Mouse (Mus musculus) myocyte (in vitro differentiated cells): ENCODE measurements around the gene Adamts14. TPM values are rescaled to one million over a fixed set of nuclear protein-coding genes. Genes with fewer than 3 reads are reported as not detected.

Experiments used
- H3K27me3 ChIP-seq: one replicate; pipeline ENCODE4 v1.6.1; 2011; ENCODE audit not compliant: control insufficient read depth, insufficient read depth, insufficient read length
- H3K36me3 ChIP-seq: one replicate; pipeline ENCODE4 v1.6.1; 2011; ENCODE audit not compliant: control insufficient read depth, insufficient read depth
- H3K4me2 ChIP-seq: one replicate; pipeline ENCODE4 v1.6.1; 2011; ENCODE audit warnings: low read depth, control low read depth
- H3K4me3 ChIP-seq: one replicate; pipeline ENCODE4 v1.5.1; 2011; ENCODE audit warnings: mild to moderate bottlenecking, control low read depth, moderate library complexity
- H3K79me2 ChIP-seq: one replicate; pipeline ENCODE4 v1.6.1; 2011; ENCODE audit not compliant: control insufficient read depth, insufficient read depth
- H3ac ChIP-seq: one replicate; pipeline ENCODE4 v1.6.1; 2011; ENCODE audit not compliant: control insufficient read depth, insufficient read length
- CEBPB ChIP-seq: IDR thresholded peaks from 2 replicates; pipeline ENCODE4 v1.6.1; 2011; ENCODE audit warnings: mild to moderate bottlenecking, moderate library complexity; ENCODE audit not compliant: poor library complexity, insufficient read depth, severe bottlenecking
- E2F4 ChIP-seq: IDR thresholded peaks from one replicate; pipeline ENCODE4 v1.6.1; 2011; ENCODE audit warnings: mild to moderate bottlenecking, control low read depth, moderate library complexity; ENCODE audit not compliant: insufficient read depth
- MAX ChIP-seq: IDR thresholded peaks from one replicate; pipeline ENCODE4 v1.6.1; 2011; ENCODE audit warnings: low read depth, mild to moderate bottlenecking, control low read depth
- MYOD1 ChIP-seq, 3 experiments: IDR thresholded peaks; one replicate each; pipeline ENCODE4 v1.6.1; 2011; ENCODE audit warnings: control low read depth in 2 of 3, low read depth in 2 of 3, mild to moderate bottlenecking in 2 of 3, moderate library complexity in 1 of 3; ENCODE audit not compliant: insufficient read length in 2 of 3, control insufficient read depth in 1 of 3
- MYOG ChIP-seq, 3 experiments: IDR thresholded peaks; one replicate each; pipeline ENCODE4 v1.6.1; 2011; ENCODE audit warnings: control low read depth in 2 of 3, low read depth in 2 of 3, mild to moderate bottlenecking in 2 of 3; ENCODE audit not compliant: insufficient read length in 2 of 3, control insufficient read depth in 1 of 3, insufficient read depth in 1 of 3
- POLR2A ChIP-seq: IDR thresholded peaks from one replicate; pipeline ENCODE4 v1.6.1; 2011; ENCODE audit warnings: low read depth, mild to moderate bottlenecking, control low read depth, moderate library complexity; ENCODE audit not compliant: insufficient read length
- POLR2AphosphoS2 ChIP-seq: IDR thresholded peaks from one replicate; pipeline ENCODE4 v1.6.1; 2011; ENCODE audit warnings: low read depth, control low read depth; ENCODE audit not compliant: insufficient read length
- REST ChIP-seq: IDR thresholded peaks from one replicate; pipeline ENCODE4 v1.6.1; 2011; ENCODE audit warnings: mild to moderate bottlenecking, control low read depth, moderate library complexity; ENCODE audit not compliant: insufficient read depth, insufficient read length
- SRF ChIP-seq: IDR thresholded peaks from one replicate; pipeline ENCODE4 v1.6.1; 2011; ENCODE audit warnings: low read depth; ENCODE audit not compliant: control insufficient read depth, insufficient read length
- TCF12 ChIP-seq: IDR thresholded peaks from one replicate; pipeline ENCODE4 v1.6.1; 2011; ENCODE audit warnings: mild to moderate bottlenecking, control low read depth; ENCODE audit not compliant: poor library complexity, insufficient read depth, severe bottlenecking
- TCF3 ChIP-seq: IDR thresholded peaks from one replicate; pipeline ENCODE4 v1.6.1; 2011; ENCODE audit warnings: low read depth, control low read depth; ENCODE audit not compliant: insufficient read length
- USF1 ChIP-seq: IDR thresholded peaks from one replicate; pipeline ENCODE4 v1.6.1; 2011; ENCODE audit warnings: low read depth, mild to moderate bottlenecking, control low read depth, moderate library complexity
- polyA plus RNA-seq: library from polyadenylated mRNA; unstranded; fragments of >200 nt; fragmentation: generic; extraction: Trizol; gene quantifications from one replicate; pipeline ENCODE4 v1.2.1, GENCODE M21; 2012; ENCODE audit warnings: missing spikeins

The Adamts14 gene
- polyA plus RNA-seq, 1 experiment: 31.0 TPM

DNA sequence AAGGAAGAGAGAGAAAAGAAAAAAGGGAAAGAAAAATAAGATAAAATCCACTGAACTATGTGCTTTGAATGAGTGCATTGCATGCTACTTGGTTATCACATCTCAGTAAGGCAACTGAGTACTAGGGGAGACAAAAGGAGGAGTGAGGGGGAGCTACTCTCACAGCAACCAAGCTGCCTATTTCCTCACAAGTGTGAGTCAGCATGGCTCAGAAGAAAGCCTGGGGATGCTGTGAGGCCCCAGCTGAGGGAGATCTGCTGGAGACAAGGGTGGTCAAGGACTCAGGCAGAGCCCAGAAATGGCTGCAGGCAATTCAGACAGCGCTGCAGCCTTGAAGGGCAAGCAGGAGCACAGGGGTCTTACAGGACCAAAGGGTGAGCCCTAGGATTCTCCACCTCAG, 15.1 kb downstream of the Adamts14 start:
- no peaks in the 10 kb centered on the region for H3K79me2 ChIP-seq
- no peak for TF ChIP-seq USF1
- TF ChIP-seq MYOD1 (IDR thresholded peaks at IDR 0.05; ENCODE audit: control insufficient read depth in 1 of 3, insufficient read length in 2 of 3, low read depth in 2 of 3): no peak
- no peak for TF ChIP-seq E2F4
- no peak for TF ChIP-seq POLR2A
- no peak for TF ChIP-seq REST
- no peak for TF ChIP-seq TCF12
- no peak for TF ChIP-seq TCF3
- no peak for TF ChIP-seq POLR2AphosphoS2
- no peak for TF ChIP-seq MAX
- no peak for TF ChIP-seq CEBPB
- no peak for TF ChIP-seq SRF
- TF ChIP-seq MYOG (IDR thresholded peaks at IDR 0.05; ENCODE audit: control insufficient read depth in 1 of 3, insufficient read depth in 1 of 3, insufficient read length in 2 of 3, low read depth in 2 of 3): no peak
- no peak overlapping the region for H3K4me3 ChIP-seq
- no peaks in the 10 kb centered on the region for H3K27me3 ChIP-seq
- peaks cover 10% of the 10 kb centered on the region for H3K36me3 ChIP-seq
- no peak overlapping the region for H3K4me2 ChIP-seq
- no peak overlapping the region for H3ac ChIP-seq

DNA sequence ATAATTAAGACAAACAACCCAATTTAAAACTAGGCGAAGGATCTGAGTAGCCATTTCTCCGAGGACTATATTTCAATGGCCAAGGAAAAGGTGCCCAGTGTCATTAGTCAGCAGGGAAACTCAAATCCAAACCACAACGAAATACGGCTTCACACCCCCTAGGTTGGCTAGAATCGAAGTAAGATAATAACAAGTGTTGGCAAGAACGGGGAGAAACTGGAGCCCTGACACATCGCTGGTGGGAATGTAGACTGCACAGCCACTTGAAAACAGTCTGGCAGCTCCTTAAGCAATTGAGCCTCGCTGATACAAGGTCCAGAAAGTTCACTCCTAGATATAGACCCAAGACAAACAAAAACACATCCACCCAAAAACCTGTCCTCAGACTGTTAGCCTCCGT, 16.6 kb downstream of the Adamts14 start:
- TF ChIP-seq CEBPB (no peak), POLR2A (no peak)
- H3K4me2 ChIP-seq: no peak overlapping the region

DNA sequence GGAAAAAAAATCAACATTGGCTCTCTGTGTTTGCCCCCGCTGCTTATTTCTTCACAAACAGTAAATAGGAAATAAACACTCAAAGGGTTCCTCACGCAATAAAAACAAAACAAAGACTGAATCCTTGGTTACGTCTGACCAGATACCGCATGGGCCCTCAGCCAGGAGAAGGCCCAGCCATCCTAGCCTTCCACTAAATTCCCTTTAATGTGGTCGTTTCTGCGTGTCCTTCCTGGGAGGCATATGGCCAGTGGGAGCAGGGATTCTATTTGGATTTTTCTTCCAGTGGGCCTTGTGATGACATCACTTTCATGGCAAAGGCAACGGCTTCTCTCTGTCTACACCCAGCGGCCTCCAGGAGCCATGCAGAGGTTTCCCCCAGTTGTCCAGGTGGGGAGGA, 18.0 kb downstream of the Adamts14 start:
- TF ChIP-seq E2F4 (no peak), REST (no peak), MYOD1 (IDR thresholded peaks at IDR 0.05; ENCODE audit: control insufficient read depth in 1 of 3, insufficient read length in 2 of 3, low read depth in 2 of 3) (no peak), TCF12 (no peak), SRF (no peak), POLR2A (no peak), USF1 (no peak), TCF3 (no peak), MYOG (IDR thresholded peaks at IDR 0.05; ENCODE audit: control insufficient read depth in 1 of 3, insufficient read depth in 1 of 3, insufficient read length in 2 of 3, low read depth in 2 of 3) (no peak), CEBPB (no peak)
- H3K4me2 ChIP-seq: no peak overlapping the region
- peaks cover 14% of the 10 kb centered on the region for H3K36me3 ChIP-seq
- H3K4me3 ChIP-seq: no peak overlapping the region
- no peaks in the 10 kb centered on the region for H3K79me2 ChIP-seq
- H3ac ChIP-seq: no peak overlapping the region
- no peaks in the 10 kb centered on the region for H3K27me3 ChIP-seq

More for the DNA sequence above, 16.6 kb downstream of the Adamts14 start:
- Histone ChIP-seq H3K27me3 (no peaks in the 10 kb centered on the region), H3K4me3 (no peak overlapping the region), H3K36me3 (peaks cover 14% of the 10 kb centered on the region), H3K79me2 (no peaks in the 10 kb centered on the region), H3ac (no peak overlapping the region)

DNA sequence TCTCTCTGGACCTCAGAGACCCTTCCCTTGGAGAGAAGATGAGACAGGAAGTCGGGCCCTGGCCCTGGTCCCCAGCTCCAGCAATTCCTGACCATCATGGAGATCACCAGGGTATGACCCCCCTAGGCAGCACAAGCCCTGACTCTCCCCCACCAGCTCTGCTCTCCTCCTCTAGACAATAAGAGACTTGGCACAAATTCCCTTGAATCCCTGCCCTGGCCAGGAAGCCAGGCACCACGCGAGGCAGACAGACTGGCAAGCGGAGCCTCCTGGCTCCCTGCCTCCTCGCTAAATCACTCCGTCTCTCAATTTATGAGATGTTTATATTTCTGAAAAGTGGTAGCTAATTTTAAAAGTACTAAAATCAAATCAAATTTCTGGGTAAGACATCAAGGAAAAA, 18.5 kb downstream of the Adamts14 start:
- H3K4me3 ChIP-seq: no peak overlapping the region

DNA sequence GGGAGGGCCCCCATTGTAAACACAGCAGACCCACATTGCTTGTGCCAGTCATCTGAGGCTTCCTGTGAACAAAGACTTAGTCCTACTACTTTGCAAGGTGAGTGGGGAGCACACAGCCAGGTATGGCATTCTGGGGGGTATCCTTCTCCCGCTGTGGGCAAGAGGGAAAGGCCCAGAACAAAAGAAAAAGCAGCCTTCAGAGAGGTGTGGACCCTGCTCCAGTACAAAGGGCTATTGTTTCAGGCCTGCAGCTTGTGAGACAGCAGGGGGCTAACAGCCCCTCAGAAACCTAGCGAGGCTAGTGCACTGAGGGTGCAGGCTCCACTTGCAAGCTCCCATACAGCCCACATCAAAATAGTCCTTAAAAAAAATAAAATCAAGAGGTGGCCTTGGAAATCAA, 23.3 kb downstream of the Adamts14 start:
- TF ChIP-seq CEBPB: no peak
- TF ChIP-seq USF1: no peak
- no peak for TF ChIP-seq POLR2A
- no peak for TF ChIP-seq MYOG (IDR thresholded peaks at IDR 0.05; ENCODE audit: control insufficient read depth in 1 of 3, insufficient read depth in 1 of 3, insufficient read length in 2 of 3, low read depth in 2 of 3)
- no peak for TF ChIP-seq REST
- Histone ChIP-seq H3K4me2 (no peak overlapping the region), H3K36me3 (peaks cover 8% of the 10 kb centered on the region), H3ac (no peak overlapping the region), H3K79me2 (no peaks in the 10 kb centered on the region), H3K4me3 (no peak overlapping the region), H3K27me3 (no peaks in the 10 kb centered on the region)

More for the DNA sequence above, 18.5 kb downstream of the Adamts14 start:
- H3K4me2 ChIP-seq: no peak overlapping the region
- TF ChIP-seq POLR2A: no peak
- no peak for TF ChIP-seq MAX
- no peak for TF ChIP-seq MYOG (IDR thresholded peaks at IDR 0.05; ENCODE audit: control insufficient read depth in 1 of 3, insufficient read depth in 1 of 3, insufficient read length in 2 of 3, low read depth in 2 of 3)
- TF ChIP-seq TCF12: no peak
- no peak for TF ChIP-seq CEBPB
- no peak for TF ChIP-seq POLR2AphosphoS2
- TF ChIP-seq SRF: no peak
- TF ChIP-seq E2F4: no peak
- no peak for TF ChIP-seq REST
- no peak for TF ChIP-seq MYOD1 (IDR thresholded peaks at IDR 0.05; ENCODE audit: control insufficient read depth in 1 of 3, insufficient read length in 2 of 3, low read depth in 2 of 3)
- TF ChIP-seq USF1: no peak
- no peak for TF ChIP-seq TCF3
- H3K79me2 ChIP-seq: no peaks in the 10 kb centered on the region
- no peak overlapping the region for H3ac ChIP-seq
- peaks cover 14% of the 10 kb centered on the region for H3K36me3 ChIP-seq
- H3K27me3 ChIP-seq: no peaks in the 10 kb centered on the region
